Mouse (Mus musculus): ENCODE data around the gene Fxyd1. TPM values are rescaled to one million over a fixed set of nuclear protein-coding genes. Genes with fewer than 3 reads are reported as not detected.
A peak's percentile ranks its signal among the peaks of the same experiment; 100 is the strongest.

The Fxyd1 gene
- polyA plus RNA-seq, 1 experiment from 2014 or later = 71.2 TPM

- no peaks in the 10 kb centered on the region for H3K9me3 ChIP-seq
- H3K4me3 ChIP-seq = no peak overlapping the region
- H3K4me2 ChIP-seq (replicated peaks) = no peak overlapping the region
- no peaks in the 10 kb centered on the region for H3K27me3 ChIP-seq
- 69% methylated on average over 5 of the region's 5 CpGs for WGBS
- no peak overlapping the region for H3K27ac ChIP-seq
- no peak overlapping the region for H3K9ac ChIP-seq
- peaks cover 23% of the 10 kb centered on the region for H3K4me1 ChIP-seq
- H3K36me3 ChIP-seq = no peaks in the 10 kb centered on the region
- ATAC-seq (ENCODE audit: low FRiP score, low read depth) = no peak
Measured at GRCm38 (mm10) chr7:31074713-31075069, 17.7 kb upstream of the Fxyd1 start.

DNA sequence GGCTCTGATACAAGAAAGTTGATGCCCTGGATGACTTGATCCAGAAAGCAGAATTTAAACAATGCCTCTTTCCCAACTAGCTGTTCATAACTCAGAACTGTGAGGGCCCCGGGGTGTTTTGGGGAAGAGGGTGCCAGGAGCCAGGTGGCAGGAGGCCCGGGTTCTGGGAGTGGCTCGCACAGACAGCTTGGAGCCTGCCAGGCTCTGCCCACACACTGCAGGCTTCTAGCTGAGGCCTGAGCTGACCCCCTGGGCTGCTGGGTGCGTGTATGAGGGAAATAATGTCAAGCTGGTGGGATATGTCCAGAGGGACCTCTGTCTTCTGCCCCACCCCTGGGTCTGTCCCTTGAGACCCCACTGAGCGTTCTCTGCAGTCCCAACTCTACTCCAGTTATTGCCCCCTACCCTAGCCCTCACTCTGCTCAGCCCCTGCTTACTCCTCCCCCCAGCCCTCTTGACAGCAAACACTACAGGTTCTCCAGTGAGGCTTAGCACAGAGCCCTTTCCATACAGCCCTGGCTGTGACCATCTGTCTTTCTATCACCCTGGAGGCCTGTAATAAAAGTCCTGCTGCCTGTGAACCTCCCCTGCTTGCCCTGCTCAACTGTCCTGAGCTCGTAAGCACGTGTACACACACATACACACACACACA is 17.2 kb upstream of the Fxyd1 start:
- Histone ChIP-seq H3K4me2 (replicated peaks) (no peak overlapping the region), H3K9me3 (no peaks in the 10 kb centered on the region), H3K9ac (no peak overlapping the region), H3K4me3 (no peak overlapping the region), H3K27me3 (no peaks in the 10 kb centered on the region), H3K27ac (no peak overlapping the region), H3K36me3 (no peaks in the 10 kb centered on the region), H3K4me1 (peaks cover 23% of the 10 kb centered on the region)
- 51% methylated on average over 7 of the region's 7 CpGs for WGBS
- no peak for ATAC-seq (ENCODE audit: low FRiP score, low read depth)

GRCm38 (mm10) chr7:31073546-31073945 is 16.5 kb upstream of the Fxyd1 start:
- ATAC-seq (ENCODE audit: low FRiP score, low read depth) = no peak
- Histone ChIP-seq H3K27me3 (no peaks in the 10 kb centered on the region), H3K4me2 (replicated peaks) (no peak overlapping the region), H3K27ac (no peak overlapping the region), H3K9me3 (no peaks in the 10 kb centered on the region), H3K36me3 (no peaks in the 10 kb centered on the region), H3K9ac (no peak overlapping the region), H3K4me3 (no peak overlapping the region), H3K4me1 (peaks cover 27% of the 10 kb centered on the region)

- H3K27ac ChIP-seq = no peak overlapping the region
- H3K9ac ChIP-seq = no peak overlapping the region
- H3K4me1 ChIP-seq = peaks cover 33% of the 10 kb centered on the region
- H3K4me2 ChIP-seq (replicated peaks) = no peak overlapping the region
- 28% methylated on average over 9 of the region's 9 CpGs for WGBS
- H3K4me3 ChIP-seq = no peak overlapping the region
- H3K9me3 ChIP-seq = no peaks in the 10 kb centered on the region
- no peak for ATAC-seq (ENCODE audit: low FRiP score, low read depth)
- no peaks in the 10 kb centered on the region for H3K36me3 ChIP-seq
- H3K27me3 ChIP-seq = no peaks in the 10 kb centered on the region
Measured at GRCm38 (mm10) chr7:31072326-31072725, 15.3 kb upstream of the Fxyd1 start.

DNA sequence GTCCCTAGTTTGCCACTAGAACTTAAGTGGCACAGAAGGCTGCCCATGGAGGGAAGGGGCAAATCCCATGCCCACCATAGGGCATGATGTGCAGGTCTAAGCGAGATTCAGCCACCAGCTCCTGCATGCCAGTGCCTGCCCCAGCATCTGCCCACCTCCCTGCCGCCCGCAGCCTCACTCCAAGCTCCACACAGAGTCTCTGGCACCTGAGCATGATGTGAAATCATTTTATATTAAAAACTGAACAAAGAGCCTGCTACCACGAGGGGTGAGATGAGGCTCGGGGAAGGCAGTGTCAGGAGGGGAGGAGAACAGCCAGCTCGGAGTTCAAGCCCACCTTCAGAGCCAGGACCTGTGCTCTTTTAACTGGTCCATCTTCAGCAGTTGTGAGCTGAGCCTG is 13.3 kb upstream of the Fxyd1 start:
- Histone ChIP-seq H3K9me3 (no peaks in the 10 kb centered on the region), H3K36me3 (no peaks in the 10 kb centered on the region), H3K4me3 (no peak overlapping the region), H3K27me3 (no peaks in the 10 kb centered on the region), H3K4me1 (peaks cover 20% of the 10 kb centered on the region), H3K27ac (no peak overlapping the region), H3K4me2 (replicated peaks) (no peak overlapping the region), H3K9ac (no peak overlapping the region)
- ATAC-seq (ENCODE audit: low FRiP score, low read depth) = no peak
- 78% methylated on average over 6 of the region's 6 CpGs for WGBS

- peaks cover 20% of the 10 kb centered on the region for H3K4me1 ChIP-seq
- no peak overlapping the region for H3K27ac ChIP-seq
- H3K36me3 ChIP-seq = no peaks in the 10 kb centered on the region
- H3K9ac ChIP-seq = no peak overlapping the region
- H3K9me3 ChIP-seq = no peaks in the 10 kb centered on the region
- no peak overlapping the region for H3K4me2 ChIP-seq (replicated peaks)
- H3K4me3 ChIP-seq = no peak overlapping the region
- ATAC-seq (ENCODE audit: low FRiP score, low read depth) = no peak
- no peaks in the 10 kb centered on the region for H3K27me3 ChIP-seq
- WGBS = 79% methylated on average over 14 of the region's 14 CpGs
Measured at GRCm38 (mm10) chr7:31069491-31069890, 12.5 kb upstream of the Fxyd1 start.

- WGBS = 26% methylated on average over 5 of the region's 5 CpGs
- H3K4me3 ChIP-seq = no peak overlapping the region
- H3K27ac ChIP-seq = peak overlapping the region; percentile 75
- H3K4me1 ChIP-seq = peaks cover 20% of the 10 kb centered on the region
- peak; percentile 86 for ATAC-seq (ENCODE audit: low FRiP score, low read depth)
- H3K36me3 ChIP-seq = no peaks in the 10 kb centered on the region
- H3K27me3 ChIP-seq = no peaks in the 10 kb centered on the region
- H3K9me3 ChIP-seq = no peaks in the 10 kb centered on the region
- no peak overlapping the region for H3K9ac ChIP-seq
- H3K4me2 ChIP-seq (replicated peaks) = no peak overlapping the region
Measured at GRCm38 (mm10) chr7:31067836-31068235, 10.8 kb upstream of the Fxyd1 start.

DNA sequence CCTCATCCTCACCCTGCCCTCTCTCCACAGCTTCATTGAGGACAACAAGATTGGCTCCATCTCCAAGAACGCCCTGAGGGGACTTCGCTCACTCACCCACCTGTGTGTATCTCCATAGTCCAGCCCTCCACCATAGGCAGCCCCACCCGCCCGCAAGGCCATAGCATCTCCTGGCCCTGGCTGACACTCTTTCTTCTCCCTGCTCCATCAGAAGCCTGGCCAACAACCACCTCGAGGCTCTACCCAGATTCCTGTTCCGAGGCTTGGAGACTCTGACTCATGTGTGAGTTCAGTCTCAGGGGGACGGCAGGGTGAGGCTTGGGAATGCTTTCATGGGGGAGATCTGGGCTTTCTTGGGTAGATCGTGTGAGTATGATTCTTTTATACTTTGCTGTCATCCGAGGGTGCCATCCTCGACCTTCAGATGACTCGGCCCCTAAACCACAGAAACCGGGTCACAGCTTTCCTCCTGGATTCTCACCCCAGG is 6.1 kb upstream of the Fxyd1 start:
- Histone ChIP-seq H3K4me2 (replicated peaks) (no peak overlapping the region), H3K27me3 (no peaks in the 10 kb centered on the region), H3K4me1 (peaks cover 12% of the 10 kb centered on the region), H3K9ac (no peak overlapping the region), H3K36me3 (no peaks in the 10 kb centered on the region), H3K27ac (no peak overlapping the region), H3K4me3 (no peak overlapping the region), H3K9me3 (no peaks in the 10 kb centered on the region)
- WGBS = 88% methylated on average over 12 of the region's 12 CpGs
- ATAC-seq (ENCODE audit: low FRiP score, low read depth) = no peak

- no peak overlapping the region for H3K4me2 ChIP-seq (replicated peaks)
- H3K36me3 ChIP-seq = no peaks in the 10 kb centered on the region
- H3K4me3 ChIP-seq = no peak overlapping the region
- H3K27me3 ChIP-seq = no peaks in the 10 kb centered on the region
- no peak overlapping the region for H3K27ac ChIP-seq
- 85% methylated on average over 7 of the region's 7 CpGs for WGBS
- no peak overlapping the region for H3K9ac ChIP-seq
- no peaks in the 10 kb centered on the region for H3K9me3 ChIP-seq
- ATAC-seq (ENCODE audit: low FRiP score, low read depth) = no peak
- H3K4me1 ChIP-seq = no peaks in the 10 kb centered on the region; the same call in 1 of the 2 replicates
Measured at GRCm38 (mm10) chr7:31060621-31061010, 3.6 kb upstream of the Fxyd1 start.

DNA sequence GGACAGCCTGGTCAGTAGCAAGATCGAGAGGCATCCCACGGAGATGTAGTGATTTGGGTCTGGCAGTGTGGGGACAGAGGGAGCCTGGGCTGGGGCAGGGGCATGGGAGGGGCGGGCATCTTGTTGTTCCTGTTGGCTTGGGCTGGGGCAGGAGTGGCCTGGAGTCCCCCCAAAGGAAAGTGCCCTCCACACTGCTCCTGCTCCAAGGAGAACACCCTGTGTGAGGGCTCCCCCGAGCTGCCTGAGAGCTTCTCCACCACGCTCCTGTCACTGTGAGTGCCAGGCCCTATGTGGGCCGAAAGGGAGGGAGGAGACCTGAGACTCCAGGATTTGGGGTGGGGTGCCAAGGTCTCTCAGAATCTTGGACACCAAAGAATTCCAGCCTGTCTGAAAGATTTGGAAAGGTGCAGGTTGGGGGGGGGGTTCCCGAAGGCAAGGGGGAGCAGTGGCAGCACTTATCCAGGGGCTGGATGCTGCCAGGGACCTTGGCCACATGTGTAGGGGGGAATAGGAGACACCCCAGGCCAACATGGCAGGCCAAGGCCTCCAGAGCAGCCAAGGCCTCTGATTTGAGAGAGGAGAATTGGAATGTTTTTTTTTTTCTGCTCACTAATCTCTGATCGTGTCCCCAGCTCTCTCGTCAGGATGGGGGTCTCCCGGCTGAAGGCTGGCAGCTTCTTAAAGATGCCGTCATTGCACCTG is 3.1 kb upstream of the Fxyd1 start:
- H3K27me3 ChIP-seq = no peaks in the 10 kb centered on the region
- peaks cover 5% of the 10 kb centered on the region for H3K4me1 ChIP-seq
- H3K4me3 ChIP-seq = no peak overlapping the region
- no peaks in the 10 kb centered on the region for H3K36me3 ChIP-seq
- 65% methylated on average over 11 of the region's 11 CpGs for WGBS
- H3K27ac ChIP-seq = no peak overlapping the region
- no peak overlapping the region for H3K9ac ChIP-seq
- no peaks in the 10 kb centered on the region for H3K9me3 ChIP-seq
- no peak for ATAC-seq (ENCODE audit: low FRiP score, low read depth)
- H3K4me2 ChIP-seq (replicated peaks) = no peak overlapping the region

GRCm38 (mm10) chr7:31059108-31059507 is 2.1 kb upstream of the Fxyd1 start, which contains the start of gene Lgi4:
Gene Lgi4, plus strand, starts transcription at chr7:31059342.
- Histone ChIP-seq H3K9ac (peak within 1 kb of the TSS; percentile 8; the same call in 1 of the 2 replicates), H3K4me3 (no peak within 1 kb of the TSS), H3K27ac (no peak within 1 kb of the TSS), H3K27me3 (peaks cover 9% of the 10 kb centered on the region), H3K9me3 (no peaks in the 10 kb centered on the region), H3K36me3 (no peaks in the 10 kb centered on the region), H3K4me1 (peaks cover 15% of the 10 kb centered on the region), H3K4me2 (replicated peaks) (no peak within 1 kb of the TSS)
- ATAC-seq (ENCODE audit: low FRiP score, low read depth) = peak; percentile 4; the same call in 1 of the 2 replicates
- WGBS = 2% methylated on average over 2 of the region's 2 CpGs

GRCm38 (mm10) chr7:31058211-31058610 is 1.2 kb upstream of the Fxyd1 start:
- H3K27ac ChIP-seq = no peak overlapping the region
- peaks cover 18% of the 10 kb centered on the region for H3K27me3 ChIP-seq
- ATAC-seq (ENCODE audit: low FRiP score, low read depth) = no peak
- H3K9ac ChIP-seq = peak overlapping the region; percentile 8; the same call in 1 of the 2 replicates
- peaks cover 23% of the 10 kb centered on the region for H3K4me1 ChIP-seq
- 86% methylated on average over 6 of the region's 6 CpGs for WGBS
- no peaks in the 10 kb centered on the region for H3K9me3 ChIP-seq
- no peak overlapping the region for H3K4me2 ChIP-seq (replicated peaks)
- H3K4me3 ChIP-seq = no peak overlapping the region
- no peaks in the 10 kb centered on the region for H3K36me3 ChIP-seq
